Mouse (Mus musculus): Measurements from ENCODE around the gene Sgip1.

GRCm38 (mm10) chr4:102853330-102854022 is 112.4 kb downstream of the Sgip1 start:
- TF ChIP-seq CTCF (IDR thresholded peaks at IDR 0.05; ENCODE audit: low read depth, low read length), result no peak
- TF ChIP-seq GATA1 (IDR thresholded peaks at IDR 0.05; ENCODE audit: borderline replicate concordance, low read length), result no peak
- no peak for TF ChIP-seq POLR2AphosphoS5 (IDR thresholded peaks at IDR 0.05; ENCODE audit: insufficient replicate concordance, low read depth, low read length)
- TF ChIP-seq TAL1 (conservative IDR thresholded peaks at IDR 0.05; ENCODE audit: low read depth, low read length), result no peak
